Comparison of ENCODE assay signal across 13 mouse cellular contexts in the genomic region with DNA sequence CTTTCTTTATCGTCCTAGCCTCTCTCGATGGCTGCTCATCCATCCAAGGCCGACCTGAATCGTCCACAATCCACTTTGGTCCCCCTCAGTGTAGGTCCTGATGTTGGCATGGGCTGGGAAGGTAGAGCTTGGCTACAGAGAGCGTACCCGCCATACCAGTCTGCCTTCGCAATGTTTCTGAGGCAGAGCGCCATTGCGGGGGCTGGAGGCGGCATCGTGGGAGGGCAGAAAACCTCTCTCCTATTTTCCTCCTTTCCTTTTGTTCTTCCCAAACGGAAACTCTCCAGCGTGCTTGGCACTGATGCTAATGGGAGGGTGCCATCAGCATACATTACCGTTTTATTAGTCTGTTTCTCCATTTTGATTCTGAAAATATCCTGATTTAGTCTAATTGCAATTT. TPM values are rescaled to one million over a fixed set of nuclear protein-coding genes. Genes with fewer than 3 reads are reported as not detected.
DNase-seq lines count a peak whose midpoint lies in the region; ATAC-seq lines count a peak whose summit lies in the region.
"Had no signal": no experiment of that assay in that cellular context is flagged by ENCODE, and none has a peak within 500 bp of the region (broad histone marks: within the 10 kb centered on the region; RNA-seq: fewer than 3 reads in every experiment).

No protein-coding gene starts in this region.

- peaks cover 15% of the 10 kb centered on the region; the same call in 1 of the 2 replicates for H3K4me1 ChIP-seq in hindbrain, embryonic 13.5 days (replicated peaks)
- H3K4me1 ChIP-seq in hindbrain, embryonic 12.5 days, result no peaks in the 10 kb centered on the region
- 0 out of 2 replicates have a peak, but pooled peaks cover 2% of the 10 kb centered on the region for H3K4me1 ChIP-seq in forebrain, embryonic 14.5 days (ENCODE audit: control insufficient read depth, insufficient read depth, low read length)

- 0 out of 2 replicates have a peak, but pooled peaks cover 4% of the 10 kb centered on the region for H3K27me3 ChIP-seq in hindbrain, embryonic 13.5 days
- H3K27me3 ChIP-seq in hindbrain, embryonic 12.5 days, result peaks cover 3% of the 10 kb centered on the region; the same call in 1 of the 2 replicates
- no peaks in the 10 kb centered on the region for H3K27me3 ChIP-seq in forebrain, embryonic 14.5 days (replicated peaks; ENCODE audit: control insufficient read depth, insufficient read depth, low read length)

- H3K27ac ChIP-seq in hindbrain, embryonic 13.5 days, result peak overlapping the region; percentile 69
- H3K27ac ChIP-seq in hindbrain, embryonic 12.5 days, result no peak overlapping the region
- peak overlapping the region; percentile 2; the same call in 1 of the 2 replicates for H3K27ac ChIP-seq in forebrain, embryonic 14.5 days (ENCODE audit: low read depth, low read length)

- peak overlapping the region; percentile 2; the same call in 1 of the 2 replicates for H3K4me2 ChIP-seq in hindbrain, embryonic 13.5 days
- no peak overlapping the region for H3K4me2 ChIP-seq in hindbrain, embryonic 12.5 days (replicated peaks)
- H3K4me2 ChIP-seq in forebrain, embryonic 14.5 days (ENCODE audit: low read length), result no peak overlapping the region

- ATAC-seq in hindbrain, embryonic 13.5 days (ENCODE audit: low FRiP score), result no peak
- no peak for ATAC-seq in hindbrain, embryonic 12.5 days (ENCODE audit: low FRiP score)
- ATAC-seq in forebrain, embryonic 14.5 days, result peak; percentile 37; the same call in 1 of the 2 replicates
- ATAC-seq in granulocyte monocyte progenitor cell, adult 5-6 weeks (replicated peaks; ENCODE audit: poor library complexity, severe bottlenecking), result no peak

- WGBS in hindbrain, embryonic 13.5 days, result 63% methylated on average over 14 of the region's 14 CpGs
- 73% methylated on average over 14 of the region's 14 CpGs for WGBS in hindbrain, embryonic 12.5 days
- 55% methylated on average over 14 of the region's 14 CpGs for WGBS in forebrain, embryonic 14.5 days

- peak; percentile 47 for DNase-seq in brain, adult 2 months (ENCODE audit: low read depth, low spot score)
- peak; percentile 54 for DNase-seq in forebrain, embryonic 14.5 days (ENCODE audit: low spot score)
- DNase-seq in layer of hippocampus, postnatal 36 days, result peak; percentile 53
- no peak for DNase-seq in thymus, postnatal 4 days
- DNase-seq in gastrocnemius, adult 8-10 months (ENCODE audit: low spot score in 2 of 2), result no peak
- DNase-seq: gastrocnemius, postnatal 14 days; kidney, adult 2 months; lung, adult 2 months had no signal

- H3K9ac ChIP-seq in hindbrain, embryonic 13.5 days, result no peak overlapping the region
- no peak overlapping the region for H3K9ac ChIP-seq in hindbrain, embryonic 12.5 days
- H3K9ac ChIP-seq in forebrain, embryonic 14.5 days (ENCODE audit: low read length), result no peak overlapping the region

- H3K4me3 ChIP-seq in hindbrain, embryonic 13.5 days, result no peak overlapping the region
- no peak overlapping the region for H3K4me3 ChIP-seq in hindbrain, embryonic 12.5 days
- no peak overlapping the region for H3K4me3 ChIP-seq in forebrain, embryonic 14.5 days (ENCODE audit: low read depth, low read length)

- H3K36me3 ChIP-seq in hindbrain, embryonic 13.5 days, result no peaks in the 10 kb centered on the region
- H3K36me3 ChIP-seq in hindbrain, embryonic 12.5 days, result no peaks in the 10 kb centered on the region
- H3K36me3 ChIP-seq in forebrain, embryonic 14.5 days (ENCODE audit: control insufficient read depth, insufficient read depth, low read length), result no peaks in the 10 kb centered on the region

- no peaks in the 10 kb centered on the region for H3K9me3 ChIP-seq in hindbrain, embryonic 13.5 days
- no peaks in the 10 kb centered on the region for H3K9me3 ChIP-seq in hindbrain, embryonic 12.5 days (replicated peaks)
- H3K9me3 ChIP-seq in forebrain, embryonic 14.5 days (replicated peaks; ENCODE audit: control insufficient read depth, low read length), result no peaks in the 10 kb centered on the region

RNA-seq across cellular contexts. Expression of a gene that starts 7.8 kb away (rescaled TPM):
- polyA plus RNA-seq in hindbrain, embryonic 13.5 days (2015; fragmentation: Nextera tagmentation; extraction: Ambion mirVana), result 0.60 and 0.79 TPM in 2 replicates
- 0.61 and 0.76 TPM in 2 replicates for polyA plus RNA-seq in hindbrain, embryonic 12.5 days (2016; fragmentation: Nextera tagmentation; extraction: Ambion mirVana)
- 0.05 TPM in 1 of 2 replicates, not detected in the other for polyA plus RNA-seq in forebrain, embryonic 14.5 days (2014; fragmentation: Nextera tagmentation; extraction: Ambion mirVana)
- 1 to 10 TPM; 2.0 to 2.1 TPM for total RNA-seq in layer of hippocampus, postnatal 36 days (2021)
- 10 to 100 TPM; 20.8 to 25.7 (median 24.0) TPM for total RNA-seq in gastrocnemius, adult 8-10 months (2022)
- total RNA-seq in granulocyte monocyte progenitor cell, adult 5-6 weeks (2014; fragmentation: Nextera tagmentation), result not detected in 2 replicates
- total RNA-seq in granulocyte monocyte progenitor cell, adult 5-6 weeks (2017), result not detected in 2 replicates
- total RNA-seq: megakaryocyte-erythroid progenitor cell, adult 5-6 weeks; neutrophil, adult 5-6 weeks had no signal

Comparison
In these comparisons a context has a peak if more than half of its experiments do, and no peak if none do; other contexts are left out.
1. DNase-seq: peak in brain, adult 2 months (single experiment), forebrain, embryonic 14.5 days (single experiment) and layer of hippocampus, postnatal 36 days (2 of 2); none in thymus, postnatal 4 days (single experiment) and gastrocnemius, adult 8-10 months (0 of 2).
2. RNA of a gene that starts 7.8 kb away (total RNA-seq): 20.8 to 25.7 TPM in gastrocnemius, adult 8-10 months; 2.0 to 2.1 TPM in layer of hippocampus, postnatal 36 days and not detected in granulocyte monocyte progenitor cell, adult 5-6 weeks; every median in the first group is over 4 times any median in the second.